Mouse (Mus musculus): ENCODE results near the gene Rap1a.

- TF ChIP-seq CTCF (IDR thresholded peaks at IDR 0.05) (no peak), EP300 (IDR thresholded peaks at IDR 0.05; ENCODE audit: insufficient read depth, low read depth, low read length) (no peak), POLR2A (IDR thresholded peaks at IDR 0.05; ENCODE audit: insufficient read depth, low read depth, low read length) (no peak)
Measured at GRCm38 (mm10) chr3:105737666-105738065, 63.5 kb downstream of the Rap1a start.

All from heart, adult 2 months (tissue).